Mouse (Mus musculus) CH12.LX (cell line): Measurements from ENCODE around the gene Det1. TPM values are rescaled to one million over a fixed set of nuclear protein-coding genes. Genes with fewer than 3 reads are reported as not detected.

ENCODE experiments used
- DNase-seq: peaks from one replicate; pipeline ENCODE4 v3.0.0-alpha.2; 2013; ENCODE audit errors: extremely low read depth
- H3K27ac ChIP-seq: 2 replicates; pipeline ENCODE4 v1.5.1; 2012; ENCODE audit warnings: low read depth, mild to moderate bottlenecking, control low read depth, moderate library complexity; ENCODE audit not compliant: insufficient read depth
- H3K27me3 ChIP-seq: replicated peaks from 2 replicates; pipeline ENCODE3; 2012; ENCODE audit warnings: inconsistent platforms
- H3K36me3 ChIP-seq, 2 experiments: replicated peaks in 1 of 2; 2 replicates each; pipeline versions ENCODE3 to v1.6.1; 2012; ENCODE audit warnings: inconsistent platforms in 1 of 2, low read length in 1 of 2, mild to moderate bottlenecking in 1 of 2, mixed read lengths in 1 of 2, moderate library complexity in 1 of 2; ENCODE audit not compliant: control insufficient read depth in 1 of 2, insufficient read depth in 1 of 2
- H3K4me1 ChIP-seq, 2 experiments: 2 replicates each; pipeline ENCODE4 v1.6.1; 2012; ENCODE audit warnings: inconsistent platforms in 1 of 2, moderate library complexity in 1 of 2; ENCODE audit not compliant: insufficient read depth in 2 of 2, control insufficient read depth in 1 of 2
- H3K4me2 ChIP-seq: 2 replicates; pipeline ENCODE4 v1.6.1; 2012; ENCODE audit warnings: low read depth, mild to moderate bottlenecking, control low read depth; ENCODE audit not compliant: poor library complexity, insufficient read depth, severe bottlenecking
- H3K4me3 ChIP-seq, 3 experiments: fragments of 150-350 bp in 1 of 3; sonication (generic) in 1 of 3; replicated peaks in 1 of 3; 2 replicates each; pipeline versions ENCODE3 to v1.5.1; 2011 to 2012; ENCODE audit warnings: low read depth in 2 of 3, low read length in 2 of 3, mild to moderate bottlenecking in 2 of 3, moderate library complexity in 2 of 3, control low read depth in 1 of 3, improper control_type of control experiment in 1 of 3, inconsistent platforms in 1 of 3, mixed read lengths in 1 of 3; ENCODE audit not compliant: poor library complexity in 1 of 3
- H3K79me2 ChIP-seq: replicated peaks from 2 replicates; pipeline ENCODE4 v1.6.1; 2012; ENCODE audit warnings: mild to moderate bottlenecking, moderate library complexity; ENCODE audit not compliant: control insufficient read depth, poor library complexity, insufficient read depth, severe bottlenecking; ENCODE audit errors: extremely low read depth
- H3K9ac ChIP-seq: 2 replicates; pipeline ENCODE4 v1.6.1; 2012; ENCODE audit warnings: low read depth, mild to moderate bottlenecking, control low read depth, moderate library complexity; ENCODE audit not compliant: insufficient read depth
- H3K9me3 ChIP-seq: replicated peaks from 2 replicates; pipeline ENCODE3; 2012; ENCODE audit warnings: low read length, inconsistent platforms, mixed read lengths
- BHLHE40 ChIP-seq: IDR thresholded peaks from 2 replicates; pipeline ENCODE4 v1.6.1; 2011; ENCODE audit warnings: mild to moderate bottlenecking, low read depth, low read length, improper control_type of control experiment
- CHD1 ChIP-seq: IDR thresholded peaks from 2 replicates; pipeline ENCODE4 v1.6.1; 2012; ENCODE audit warnings: low read depth, low read length, improper control_type of control experiment, inconsistent platforms
- CTCF ChIP-seq, 2 experiments: IDR thresholded peaks in 1 of 2; conservative IDR thresholded peaks in 1 of 2; 2 replicates each; pipeline ENCODE4 v1.5.1; 2011 to 2012; ENCODE audit warnings: low read depth in 2 of 2, low read length in 2 of 2, improper control_type of control experiment in 1 of 2, inconsistent platforms in 1 of 2, mild to moderate bottlenecking in 1 of 2, moderate library complexity in 1 of 2
- ETS1 ChIP-seq: conservative IDR thresholded peaks from 2 replicates; pipeline ENCODE4 v1.6.1; 2012; ENCODE audit warnings: low read depth, mild to moderate bottlenecking, inconsistent platforms, low read length, improper control_type of control experiment, moderate library complexity
- GABPA ChIP-seq: IDR thresholded peaks from 2 replicates; pipeline ENCODE4 v1.6.1; 2012; ENCODE audit warnings: low read depth, low read length, improper control_type of control experiment, inconsistent platforms; ENCODE audit not compliant: insufficient replicate concordance
- JUN ChIP-seq: IDR thresholded peaks from 2 replicates; pipeline ENCODE4 v1.6.1; 2011; ENCODE audit warnings: low read depth, mild to moderate bottlenecking, low read length, improper control_type of control experiment, moderate library complexity; ENCODE audit not compliant: insufficient read depth
- KAT2A ChIP-seq: IDR thresholded peaks from 2 replicates; pipeline ENCODE4 v1.6.1; 2012; ENCODE audit warnings: low read length, improper control_type of control experiment, inconsistent platforms; ENCODE audit not compliant: insufficient replicate concordance
- MAX ChIP-seq: IDR thresholded peaks from 2 replicates; pipeline ENCODE4 v1.6.1; 2011; ENCODE audit warnings: low read length, improper control_type of control experiment
- MYC ChIP-seq: IDR thresholded peaks from 2 replicates; pipeline ENCODE4 v1.6.1; 2011; ENCODE audit warnings: low read depth, mild to moderate bottlenecking, improper control_type of control experiment, low read length
- PAX5 ChIP-seq: IDR thresholded peaks from 2 replicates; pipeline ENCODE4 v1.6.1; 2012; ENCODE audit warnings: low read length, inconsistent platforms, mixed read lengths
- POLR2A ChIP-seq: IDR thresholded peaks from 2 replicates; pipeline ENCODE4 v1.6.1; 2011; ENCODE audit warnings: low read depth, mild to moderate bottlenecking, improper control_type of control experiment, low read length
- RAD21 ChIP-seq: IDR thresholded peaks from 2 replicates; pipeline ENCODE4 v1.6.1; 2011; ENCODE audit warnings: low read depth, mild to moderate bottlenecking, low read length, improper control_type of control experiment, moderate library complexity
- SIN3A ChIP-seq: IDR thresholded peaks from 2 replicates; pipeline ENCODE4 v1.6.1; 2012; ENCODE audit warnings: low read length, improper control_type of control experiment, inconsistent platforms
- TBP ChIP-seq: conservative IDR thresholded peaks from 2 replicates; pipeline ENCODE4 v1.6.1; 2011; ENCODE audit warnings: low read depth, low read length, improper control_type of control experiment
- TCF12 ChIP-seq: IDR thresholded peaks from 2 replicates; pipeline ENCODE4 v1.6.1; 2014; ENCODE audit warnings: low read depth, mild to moderate bottlenecking, inconsistent platforms, low read length, improper control_type of control experiment
- USF1 ChIP-seq: IDR thresholded peaks from 2 replicates; pipeline ENCODE4 v1.6.1; 2014; ENCODE audit warnings: low read depth, mild to moderate bottlenecking, inconsistent platforms, low read length, improper control_type of control experiment
- ZC3H11A ChIP-seq: IDR thresholded peaks from 2 replicates; pipeline ENCODE4 v1.6.1; 2012; ENCODE audit warnings: low read depth, mild to moderate bottlenecking, inconsistent platforms, low read length, improper control_type of control experiment
- ZKSCAN1 ChIP-seq: IDR thresholded peaks from 2 replicates; pipeline ENCODE4 v1.6.1; 2012; ENCODE audit warnings: low read depth, inconsistent platforms, low read length, improper control_type of control experiment, borderline replicate concordance
- ZMIZ1 ChIP-seq: IDR thresholded peaks from 2 replicates; pipeline ENCODE4 v1.6.1; 2012; ENCODE audit warnings: low read depth, mild to moderate bottlenecking, inconsistent platforms, low read length, improper control_type of control experiment
- dilution Hi-C: fragments of 300-500 bp; cut with MboI; formaldehyde crosslinking; loops from 2 replicates; pipeline ENCODE4 v1.14.3; 2020; ENCODE audit warnings: low sequenced_read_pairs; ENCODE audit not compliant: extremely low pct_unique_long_range_greater_than_20kb, extremely low pct_ligation_motif_present
- in situ Hi-C: fragments of 300-500 bp; cut with MboI; formaldehyde crosslinking; loops from 3 replicates; pipeline ENCODE4 v1.14.3; 2019; ENCODE audit warnings: low sequenced_read_pairs, low pct_ligation_motif_present, low pct_unique_long_range_greater_than_20kb, mixed read lengths
- polyA plus RNA-seq: library from polyadenylated mRNA; unstranded; fragments of >175 nt; gene quantifications from 2 replicates; pipeline ENCODE4 v1.2.1, GENCODE M21; 2012; ENCODE audit warnings: low read depth; ENCODE audit not compliant: insufficient read length
- total RNA-seq, 2 experiments: library from RNA; depleted of rRNA; stranded (reverse); fragments of 300-350 nt in 1 of 2; fragments of >200 nt in 1 of 2; gene quantifications; 2 replicates each; pipeline ENCODE4 v1.2.3; 2012 to 2014

The Det1 gene
- total and polyA plus RNA-seq, 3 experiments = 12.2 to 14.3 (median 12.9) TPM

GRCm38 (mm10) chr7:78814766-78815165 is 32.3 kb downstream of the Det1 start:
- in situ Hi-C loops (no loop called here), dilution Hi-C loops (no loop called here)
- H3K27ac ChIP-seq = no peak overlapping the region
- no peak overlapping the region for H3K9ac ChIP-seq
- no peaks in the 10 kb centered on the region for H3K27me3 ChIP-seq
- H3K79me2 ChIP-seq = no peaks in the 10 kb centered on the region
- no peak overlapping the region for H3K4me3 ChIP-seq
- no peak overlapping the region for H3K4me2 ChIP-seq
- TF ChIP-seq POLR2A = no peak
- no peak for TF ChIP-seq CTCF (conservative IDR thresholded peaks at IDR 0.05 in 1 of 2, IDR thresholded peaks at IDR 0.05 in 1 of 2; ENCODE audit: low read depth in 2 of 2, low read length in 2 of 2)
- no peak for TF ChIP-seq GABPA
- TF ChIP-seq TCF12 = no peak
- TF ChIP-seq PAX5 = no peak
- TF ChIP-seq JUN = no peak
- no peak for TF ChIP-seq ETS1
- no peak for TF ChIP-seq MAX
- no peak for TF ChIP-seq CHD1
- no peak for TF ChIP-seq USF1
- TF ChIP-seq ZC3H11A = no peak
- no peak for TF ChIP-seq KAT2A
- no peak for TF ChIP-seq BHLHE40
- peaks cover 0 to 4% of the 10 kb centered on the region in 2 experiments for H3K36me3 ChIP-seq
- H3K9me3 ChIP-seq = no peaks in the 10 kb centered on the region
- no peak for DNase-seq
- H3K4me1 ChIP-seq = no peaks in the 10 kb centered on the region

GRCm38 (mm10) chr7:78813791-78814190 is 33.3 kb downstream of the Det1 start:
- Histone ChIP-seq H3K36me3 (no peaks in the 10 kb centered on the region), H3K4me2 (no peak overlapping the region), H3K79me2 (no peaks in the 10 kb centered on the region), H3K27ac (no peak overlapping the region), H3K9ac (no peak overlapping the region), H3K27me3 (no peaks in the 10 kb centered on the region), H3K9me3 (no peaks in the 10 kb centered on the region), H3K4me3 (no peak overlapping the region), H3K4me1 (no peaks in the 10 kb centered on the region)
- DNase-seq = no peak
- TF ChIP-seq ZMIZ1 = no peak
- no peak for TF ChIP-seq ZKSCAN1
- no peak for TF ChIP-seq ETS1
- no peak for TF ChIP-seq RAD21
- TF ChIP-seq USF1 = no peak
- TF ChIP-seq PAX5 = no peak
- no peak for TF ChIP-seq TBP
- TF ChIP-seq GABPA = no peak
- TF ChIP-seq MYC = no peak
- TF ChIP-seq SIN3A = no peak
- in situ Hi-C loops (no loop called here), dilution Hi-C loops (no loop called here)
